Mouse (Mus musculus): ENCODE data around the gene Nlrp9b.
"Not testable (repeated sequence)": the region's sequence is repeated elsewhere in the genome, so short reads cannot be mapped to it uniquely, and the experiment has no call there.

Nlrp9b gene

GRCm38 (mm10) chr7:20122479-20122878 lies 131.2 kb downstream of the Nlrp9b start, which contains the start of gene Gm16442:
TSS of gene Gm16442 (minus strand) at chr7:20122579.
- not testable (repeated sequence) for DNase-seq (ENCODE audit: low read depth, low spot score)

All from ES-CJ7 (cell line).